Mouse (Mus musculus): ENCODE measurements at regions not wholly inside any gene's neighbourhood (a gene's known extent, or its start where the extent isn't known, plus 50 kb on each side); places are given as distances from the start of the nearest gene placed in this dataset.

GRCm38 (mm10) chrX:23136710-23137109 lies 228.2 kb downstream of the Klhl13 start:
- DNase-seq (ENCODE audit: low read depth, low spot score) = no peak

GRCm38 (mm10) chrX:23095867-23096266 lies 269.0 kb downstream of the Klhl13 start:
- DNase-seq (ENCODE audit: low read depth, low spot score) = peak; percentile 64

GRCm38 (mm10) chrX:23092774-23093173 lies 272.1 kb downstream of the Klhl13 start:
- no peak for DNase-seq (ENCODE audit: low read depth, low spot score)

- no peak for DNase-seq (ENCODE audit: low read depth, low spot score)
Observed at GRCm38 (mm10) chrX:23066432-23066831, 298.4 kb downstream of the Klhl13 start.

GRCm38 (mm10) chrX:23027622-23028021 lies 337.3 kb downstream of the Klhl13 start:
- no peak for DNase-seq (ENCODE audit: low read depth, low spot score)

GRCm38 (mm10) chrX:23015562-23015961 lies 349.3 kb downstream of the Klhl13 start:
- DNase-seq (ENCODE audit: low read depth, low spot score) = no peak

GRCm38 (mm10) chrX:23015118-23015517 lies 349.8 kb downstream of the Klhl13 start:
- DNase-seq (ENCODE audit: low read depth, low spot score) = no peak

All from ZHBTc4 (cell line).